Mouse (Mus musculus): Measurements from ENCODE around the gene Gm17174. TPM values are rescaled to one million over a fixed set of nuclear protein-coding genes. Genes with fewer than 3 reads are reported as not detected.
"Not testable (repeated sequence)": the region's sequence is repeated elsewhere in the genome, so short reads cannot be mapped to it uniquely, and the experiment has no call there.

The Gm17174 gene
- polyA plus RNA-seq (2014; fragmentation: Nextera tagmentation; extraction: Ambion mirVana): not detected in 2 replicates

- not testable (repeated sequence) for H3K4me3 ChIP-seq (ENCODE audit: low read depth, low read length); H3K9ac ChIP-seq (ENCODE audit: low read length); ATAC-seq (replicated peaks; ENCODE audit: low FRiP score, low TSS enrichment, low read depth); H3K27me3 ChIP-seq (replicated peaks; ENCODE audit: control insufficient read depth, insufficient read depth, low read length); DNase-seq (ENCODE audit: low spot score); H3K4me1 ChIP-seq (replicated peaks; ENCODE audit: control insufficient read depth, insufficient read depth, low read length); H3K36me3 ChIP-seq (ENCODE audit: control insufficient read depth, insufficient read depth, low read length); H3K9me3 ChIP-seq (ENCODE audit: control insufficient read depth, low read length); H3K4me2 ChIP-seq (ENCODE audit: low read length); H3K27ac ChIP-seq (ENCODE audit: low read depth)
- WGBS: 87% methylated on average over 4 of the region's 4 CpGs
Observed at GRCm38 (mm10) chr14:51592039-51592438, at the start of gene Gm17174. Gm17174 (minus strand) TSS chr14:51592139.

- H3K4me2 ChIP-seq (ENCODE audit: low read length); H3K27me3 ChIP-seq (replicated peaks; ENCODE audit: control insufficient read depth, insufficient read depth, low read length); H3K9ac ChIP-seq (ENCODE audit: low read length); H3K4me1 ChIP-seq (replicated peaks; ENCODE audit: control insufficient read depth, insufficient read depth, low read length); H3K27ac ChIP-seq (ENCODE audit: low read depth); DNase-seq (ENCODE audit: low spot score); H3K36me3 ChIP-seq (ENCODE audit: control insufficient read depth, insufficient read depth, low read length); H3K9me3 ChIP-seq (ENCODE audit: control insufficient read depth, low read length); H3K4me3 ChIP-seq (ENCODE audit: low read depth, low read length); ATAC-seq (replicated peaks; ENCODE audit: low FRiP score, low TSS enrichment, low read depth): not testable (repeated sequence)
- 91% methylated on average over 1 of the region's 1 CpGs for WGBS
Observed at GRCm38 (mm10) chr14:51635566-51635965, 43.6 kb upstream of the Gm17174 start, which contains the start of gene Gm4181. Gm4181 (minus strand) TSS chr14:51635666.

- 88% methylated on average over 1 of the region's 1 CpGs for WGBS
- not testable (repeated sequence) for H3K27me3 ChIP-seq (replicated peaks; ENCODE audit: control insufficient read depth, insufficient read depth, low read length); H3K4me1 ChIP-seq (replicated peaks; ENCODE audit: control insufficient read depth, insufficient read depth, low read length); H3K36me3 ChIP-seq (ENCODE audit: control insufficient read depth, insufficient read depth, low read length); H3K4me3 ChIP-seq (ENCODE audit: low read depth, low read length); H3K27ac ChIP-seq (ENCODE audit: low read depth); H3K4me2 ChIP-seq (ENCODE audit: low read length); H3K9ac ChIP-seq (ENCODE audit: low read length); DNase-seq (ENCODE audit: low spot score); ATAC-seq (replicated peaks; ENCODE audit: low FRiP score, low TSS enrichment, low read depth); H3K9me3 ChIP-seq (ENCODE audit: control insufficient read depth, low read length)
Observed at GRCm38 (mm10) chr14:51632426-51632825, 40.5 kb upstream of the Gm17174 start.

- H3K27ac ChIP-seq (ENCODE audit: low read depth): no peak within 1 kb of the TSS
- H3K9me3 ChIP-seq (ENCODE audit: control insufficient read depth, low read length): no peaks in the 10 kb centered on the region
- no peak within 1 kb of the TSS for H3K4me2 ChIP-seq (ENCODE audit: low read length)
- H3K36me3 ChIP-seq (ENCODE audit: control insufficient read depth, insufficient read depth, low read length): no peaks in the 10 kb centered on the region
- H3K4me3 ChIP-seq (ENCODE audit: low read depth, low read length): no peak within 1 kb of the TSS
- no peak within 1 kb of the TSS for H3K9ac ChIP-seq (ENCODE audit: low read length)
- H3K27me3 ChIP-seq (replicated peaks; ENCODE audit: control insufficient read depth, insufficient read depth, low read length): no peaks in the 10 kb centered on the region
- ATAC-seq (replicated peaks; ENCODE audit: low FRiP score, low TSS enrichment, low read depth) (no peak), DNase-seq (ENCODE audit: low spot score) (no peak)
- H3K4me1 ChIP-seq (replicated peaks; ENCODE audit: control insufficient read depth, insufficient read depth, low read length): no peaks in the 10 kb centered on the region
- 97% methylated on average over 1 of the region's 1 CpGs for WGBS
Observed at GRCm38 (mm10) chr14:51611210-51611609, 19.3 kb upstream of the Gm17174 start, which contains the start of gene Gm17078. Gm17078 (minus strand) TSS chr14:51611310.

GRCm38 (mm10) chr14:51573963-51574362 lies 18.0 kb downstream of the Gm17174 start, which contains the start of gene Gm17175:
Gm17175 (minus strand) TSS chr14:51574063.
- not testable (repeated sequence) for H3K4me3 ChIP-seq (ENCODE audit: low read depth, low read length); H3K9ac ChIP-seq (ENCODE audit: low read length); H3K36me3 ChIP-seq (ENCODE audit: control insufficient read depth, insufficient read depth, low read length); DNase-seq (ENCODE audit: low spot score); H3K4me1 ChIP-seq (replicated peaks; ENCODE audit: control insufficient read depth, insufficient read depth, low read length); H3K27me3 ChIP-seq (replicated peaks; ENCODE audit: control insufficient read depth, insufficient read depth, low read length); ATAC-seq (replicated peaks; ENCODE audit: low FRiP score, low TSS enrichment, low read depth); H3K9me3 ChIP-seq (ENCODE audit: control insufficient read depth, low read length); H3K4me2 ChIP-seq (ENCODE audit: low read length); H3K27ac ChIP-seq (ENCODE audit: low read depth)
- WGBS: 88% methylated on average over 2 of the region's 2 CpGs

- Histone ChIP-seq H3K27me3 (replicated peaks; ENCODE audit: control insufficient read depth, insufficient read depth, low read length) (no peaks in the 10 kb centered on the region), H3K27ac (ENCODE audit: low read depth) (no peak within 1 kb of the TSS), H3K4me2 (ENCODE audit: low read length) (no peak within 1 kb of the TSS), H3K4me3 (ENCODE audit: low read depth, low read length) (no peak within 1 kb of the TSS), H3K4me1 (replicated peaks; ENCODE audit: control insufficient read depth, insufficient read depth, low read length) (no peaks in the 10 kb centered on the region), H3K9ac (ENCODE audit: low read length) (no peak within 1 kb of the TSS), H3K36me3 (ENCODE audit: control insufficient read depth, insufficient read depth, low read length) (no peaks in the 10 kb centered on the region), H3K9me3 (ENCODE audit: control insufficient read depth, low read length) (no peaks in the 10 kb centered on the region)
- 96% methylated on average over 4 of the region's 4 CpGs for WGBS
- DNase-seq (ENCODE audit: low spot score) (no peak), ATAC-seq (replicated peaks; ENCODE audit: low FRiP score, low TSS enrichment, low read depth) (no peak)
Observed at GRCm38 (mm10) chr14:51552490-51552889, 39.4 kb downstream of the Gm17174 start, which contains the start of gene Gm5622. Gm5622 (plus strand) TSS chr14:51552790.

Other genes with a start within 250 kb of the Gm17174 start
- not detected in 2 replicates for gene Gm7247, start 230.4 kb downstream of the Gm17174 start, polyA plus RNA-seq (2014; fragmentation: Nextera tagmentation; extraction: Ambion mirVana)
- not detected in 2 replicates for gene Vmn2r88, start 181.3 kb downstream of the Gm17174 start, polyA plus RNA-seq (2014; fragmentation: Nextera tagmentation; extraction: Ambion mirVana)
- gene Vmn2r89, start 140.3 kb downstream of the Gm17174 start, polyA plus RNA-seq (2014; fragmentation: Nextera tagmentation; extraction: Ambion mirVana): not detected in 2 replicates
- not detected in 2 replicates for gene Gm5622, start 39.3 kb downstream of the Gm17174 start, polyA plus RNA-seq (2014; fragmentation: Nextera tagmentation; extraction: Ambion mirVana)
- not detected in 2 replicates for gene Gm17175, start 18.1 kb downstream of the Gm17174 start, polyA plus RNA-seq (2014; fragmentation: Nextera tagmentation; extraction: Ambion mirVana)
- gene Gm17078, start 19.2 kb upstream of the Gm17174 start, polyA plus RNA-seq (2014; fragmentation: Nextera tagmentation; extraction: Ambion mirVana): not detected in 2 replicates
- not detected in 2 replicates for gene Gm4181, start 43.5 kb upstream of the Gm17174 start, polyA plus RNA-seq (2014; fragmentation: Nextera tagmentation; extraction: Ambion mirVana)
- not detected in 2 replicates for gene Gm17079, start 103.3 kb upstream of the Gm17174 start, polyA plus RNA-seq (2014; fragmentation: Nextera tagmentation; extraction: Ambion mirVana)
- not detected in 2 replicates for gene Gm5800, start 125.0 kb upstream of the Gm17174 start, polyA plus RNA-seq (2014; fragmentation: Nextera tagmentation; extraction: Ambion mirVana)
- 1.8 and 1.9 TPM in 2 replicates for gene Ang4, start 181.5 kb upstream of the Gm17174 start, polyA plus RNA-seq (2014; fragmentation: Nextera tagmentation; extraction: Ambion mirVana)
- not detected in 2 replicates for gene AY358078, start 207.9 kb upstream of the Gm17174 start, polyA plus RNA-seq (2014; fragmentation: Nextera tagmentation; extraction: Ambion mirVana)

Data from intestine, embryonic 14.5 days (tissue).